Mouse (Mus musculus) heart, adult 2 months (tissue): ENCODE results near the gene Chrm1. TPM values are rescaled to one million over a fixed set of nuclear protein-coding genes. Genes with fewer than 3 reads are reported as not detected.

Source experiments
- DNase-seq, 2 experiments: peaks; one replicate each; pipeline ENCODE4 v3.0.0; 2021
- H3K27ac ChIP-seq: fragments of 200-600 bp; 2 replicates; pipeline ENCODE4 v1.8.1; 2022
- H3K27me3 ChIP-seq: fragments of 200-500 bp; 2 replicates; pipeline ENCODE4 v1.6.1; 2012; ENCODE audit warnings: mild to moderate bottlenecking, low read length, inconsistent platforms, mixed read lengths; ENCODE audit not compliant: control insufficient read depth, insufficient read depth
- H3K36me3 ChIP-seq: fragments of 200-500 bp; 2 replicates; pipeline ENCODE4 v1.6.1; 2012; ENCODE audit warnings: low read length, inconsistent platforms; ENCODE audit not compliant: control insufficient read depth, insufficient read depth
- H3K4me1 ChIP-seq: fragments of 200-500 bp; 2 replicates; pipeline ENCODE4 v1.6.1; 2011; ENCODE audit warnings: low read length; ENCODE audit not compliant: control insufficient read depth, insufficient read depth
- H3K4me3 ChIP-seq: fragments of 200-600 bp; 2 replicates; pipeline ENCODE4 v1.8.1; 2022
- H3K79me2 ChIP-seq: fragments of 200-500 bp; replicated peaks from 2 replicates; pipeline ENCODE4 v1.6.1; 2012; ENCODE audit warnings: mild to moderate bottlenecking, inconsistent platforms, low read length, moderate library complexity, mixed read lengths; ENCODE audit not compliant: control insufficient read depth, insufficient read depth
- H3K9ac ChIP-seq: fragments of 200-500 bp; 2 replicates; pipeline ENCODE4 v1.6.1; 2012; ENCODE audit warnings: low read depth, mild to moderate bottlenecking, control low read depth, inconsistent platforms, low read length, mixed read lengths
- CTCF ChIP-seq: fragments of 200-600 bp; IDR thresholded peaks from 2 replicates; pipeline ENCODE4 v1.8.1; 2022; ENCODE audit warnings: antibody characterized with exemption, mild to moderate bottlenecking, moderate library complexity
- EP300 ChIP-seq: fragments of 200-500 bp; IDR thresholded peaks from 2 replicates; pipeline ENCODE4 v1.6.1; 2011; ENCODE audit warnings: low read depth, low read length, control low read depth; ENCODE audit not compliant: insufficient read depth
- POLR2A ChIP-seq: fragments of 200-500 bp; IDR thresholded peaks from 2 replicates; pipeline ENCODE4 v1.6.1; 2011; ENCODE audit warnings: mild to moderate bottlenecking, low read depth, low read length, control low read depth; ENCODE audit not compliant: insufficient read depth
- WGBS: fragments of 180-500 bp; shearing (Covaris S2); methylation state at CpG from one replicate; pipeline ENCODE4 v1.1.7; 2018; 5-methylcytosine and 5-hydroxymethylcytosine counted together
- intact Hi-C: fragments of 180-260 bp; cut with DNase I; formaldehyde crosslinking; loops from one replicate; pipeline ENCODE4 v1.15.1; 2025
- polyA plus RNA-seq: library from polyadenylated mRNA; depleted of rRNA; stranded (reverse); fragments of >200 nt; gene quantifications from 2 replicates; pipeline ENCODE4 v1.2.3, GENCODE M21; 2012
- total RNA-seq, 2 experiments: library from RNA; stranded (reverse); gene quantifications; 2 replicates each; pipeline ENCODE4 v1.2.3; 2021

The Chrm1 gene
- total and polyA plus RNA-seq, 3 experiments = 0.21 TPM; not detected in 2

GRCm38 (mm10) chr19:8661821-8662307, 1.7 kb upstream of the Chrm1 start:
- Histone ChIP-seq H3K27me3 (no peaks in the 10 kb centered on the region), H3K27ac (no peak overlapping the region), H3K9ac (peak overlapping the region; percentile 9; the same call in 1 of the 2 replicates), H3K36me3 (no peaks in the 10 kb centered on the region), H3K79me2 (no peaks in the 10 kb centered on the region), H3K4me1 (no peaks in the 10 kb centered on the region), H3K4me3 (peak overlapping the region; percentile 47)
- WGBS = 1% methylated on average over 35 of the region's 35 CpGs
- DNase-seq = no peak
- TF ChIP-seq EP300 = no peak
- no peak for TF ChIP-seq CTCF
- TF ChIP-seq POLR2A = no peak
- intact Hi-C loops = loop anchor here (2.0 kb wide), 1 partner anchor 21 kb away; no protein-coding TSS in a partner anchor

DNA sequence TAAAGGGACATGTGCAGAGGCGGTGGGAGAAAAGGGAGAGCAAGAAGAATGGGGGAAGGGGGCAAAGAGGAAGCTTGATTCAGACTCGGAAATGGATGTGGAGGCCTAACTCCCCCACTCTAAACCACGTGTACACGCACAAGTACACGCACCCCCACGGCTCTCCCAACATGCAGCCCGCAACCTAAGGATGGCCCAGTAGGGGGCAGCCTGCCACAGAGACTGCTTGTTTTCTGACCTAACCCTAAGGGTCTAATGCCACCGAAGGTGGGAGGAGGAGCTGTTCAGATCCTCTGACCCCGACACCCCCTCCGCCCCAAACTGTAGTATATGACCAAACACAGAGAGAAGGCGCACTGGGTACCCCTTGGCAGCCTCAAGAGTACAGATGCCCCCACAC, 1.3 kb upstream of the Chrm1 start:
- intact Hi-C loops = loop anchor here (2.0 kb wide), 1 partner anchor 20 kb away; no protein-coding TSS in a partner anchor
- TF ChIP-seq POLR2A = no peak
- TF ChIP-seq CTCF = peak; percentile 81
- Histone ChIP-seq H3K27me3 (no peaks in the 10 kb centered on the region), H3K9ac (no peak overlapping the region), H3K79me2 (no peaks in the 10 kb centered on the region), H3K27ac (no peak overlapping the region), H3K36me3 (no peaks in the 10 kb centered on the region), H3K4me3 (peak overlapping the region; percentile 47), H3K4me1 (no peaks in the 10 kb centered on the region)
- WGBS = 5% methylated on average over 11 of the region's 11 CpGs
- DNase-seq = peak; percentile 28 to 61

- no peak for TF ChIP-seq EP300
- no peak for TF ChIP-seq POLR2A
- no peak for TF ChIP-seq CTCF
- intact Hi-C loops = loop anchor here (2.0 kb wide), 1 partner anchor 19 kb away; no protein-coding TSS in a partner anchor
- WGBS = 27% methylated on average over 9 of the region's 10 CpGs
- Histone ChIP-seq H3K79me2 (no peaks in the 10 kb centered on the region), H3K27me3 (no peaks in the 10 kb centered on the region), H3K9ac (no peak overlapping the region), H3K4me1 (no peaks in the 10 kb centered on the region), H3K27ac (no peak overlapping the region), H3K4me3 (no peak overlapping the region), H3K36me3 (no peaks in the 10 kb centered on the region)
- DNase-seq = no peak
These were observed 377 bp downstream of the Chrm1 start for GRCm38 (mm10) chr19:8663911-8664421.

DNA sequence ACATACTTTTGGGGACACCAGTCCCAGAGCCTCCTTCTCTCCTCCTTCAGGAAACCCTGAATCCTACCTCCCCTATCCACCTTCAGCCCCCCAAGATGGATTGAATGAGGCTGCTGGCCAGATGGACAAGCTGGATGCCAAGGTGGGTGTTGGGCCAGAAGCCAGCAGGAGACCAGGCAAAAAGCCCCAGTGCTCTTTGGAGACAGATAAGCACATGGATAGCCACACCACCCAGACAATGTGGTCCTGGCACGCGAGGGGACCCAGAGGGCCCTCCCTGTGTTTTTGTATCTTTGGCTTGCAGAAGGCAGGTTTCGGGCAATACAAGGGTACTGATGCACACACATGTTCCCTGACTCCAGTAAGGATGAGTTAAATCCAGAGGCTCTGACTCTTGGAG, 1.3 kb downstream of the Chrm1 start:
- DNase-seq = no peak
- no peak overlapping the region for H3K27ac ChIP-seq
- intact Hi-C loops = no loop called here
- no peaks in the 10 kb centered on the region for H3K79me2 ChIP-seq
- no peaks in the 10 kb centered on the region for H3K4me1 ChIP-seq
- H3K4me3 ChIP-seq = no peak overlapping the region
- TF ChIP-seq POLR2A (no peak), CTCF (no peak), EP300 (no peak)
- no peaks in the 10 kb centered on the region for H3K27me3 ChIP-seq
- no peaks in the 10 kb centered on the region for H3K36me3 ChIP-seq
- 88% methylated on average over 3 of the region's 3 CpGs for WGBS
- no peak overlapping the region for H3K9ac ChIP-seq

DNA sequence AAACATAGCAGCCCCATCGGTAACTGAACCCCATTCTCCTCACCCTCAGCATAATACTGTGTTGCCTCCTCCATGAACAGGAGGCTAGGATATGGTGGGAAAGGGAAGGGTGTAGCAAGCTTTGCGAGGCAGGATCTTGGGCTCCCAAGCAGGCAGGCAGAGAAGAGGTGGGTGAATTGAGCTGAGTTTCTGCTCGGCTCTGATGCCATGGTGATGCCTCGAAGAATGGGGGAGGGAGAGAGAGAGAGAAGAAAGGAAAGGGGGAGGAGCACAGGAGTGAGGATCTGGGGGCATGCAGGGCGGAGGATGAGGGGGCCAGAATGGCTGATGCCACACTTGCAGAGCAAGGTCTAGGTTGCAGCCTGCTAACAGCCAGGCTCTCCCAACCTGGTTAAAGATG, 2.2 kb downstream of the Chrm1 start:
- H3K27me3 ChIP-seq = no peaks in the 10 kb centered on the region
- H3K36me3 ChIP-seq = no peaks in the 10 kb centered on the region
- no peaks in the 10 kb centered on the region for H3K4me1 ChIP-seq
- no peak for TF ChIP-seq EP300
- no peak for TF ChIP-seq POLR2A
- no peak for TF ChIP-seq CTCF
- H3K27ac ChIP-seq = no peak overlapping the region
- no peak overlapping the region for H3K4me3 ChIP-seq
- no peak overlapping the region for H3K9ac ChIP-seq
- intact Hi-C loops = no loop called here
- DNase-seq = no peak
- no peaks in the 10 kb centered on the region for H3K79me2 ChIP-seq
- WGBS = 70% methylated on average over 5 of the region's 5 CpGs

DNA sequence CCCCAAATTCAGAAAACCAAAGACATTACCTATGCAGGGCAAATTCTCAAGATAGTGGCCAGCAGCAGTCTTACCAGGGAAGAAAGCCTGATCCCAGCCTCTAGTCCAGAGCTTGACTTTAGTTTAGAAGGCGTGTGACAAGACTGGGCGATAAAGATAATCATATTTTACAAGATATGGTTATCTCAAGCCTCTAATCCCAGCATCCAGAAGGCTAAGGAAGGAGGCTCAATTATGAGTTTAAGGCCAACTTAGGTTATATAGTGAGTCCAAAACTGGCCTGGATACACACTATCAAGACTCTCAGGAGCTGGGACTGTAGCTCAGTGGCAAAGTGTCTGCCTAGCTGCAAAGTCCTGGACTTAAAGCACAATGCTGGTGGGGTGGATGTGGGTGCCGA, 9.3 kb downstream of the Chrm1 start:
- no peak overlapping the region for H3K4me3 ChIP-seq
- H3K9ac ChIP-seq = no peak overlapping the region
- no peaks in the 10 kb centered on the region for H3K79me2 ChIP-seq
- no peaks in the 10 kb centered on the region for H3K27me3 ChIP-seq
- H3K27ac ChIP-seq = no peak overlapping the region
- H3K36me3 ChIP-seq = no peaks in the 10 kb centered on the region
- H3K4me1 ChIP-seq = no peaks in the 10 kb centered on the region
- intact Hi-C loops = no loop called here
- no peak for TF ChIP-seq CTCF
- TF ChIP-seq EP300 = no peak
- TF ChIP-seq POLR2A = no peak
- 77% methylated on average over 3 of the region's 3 CpGs for WGBS
- DNase-seq = no peak
